Mouse (Mus musculus) heart, embryonic 11.5 days (tissue): ENCODE measurements around the gene Flii. TPM values are rescaled to one million over a fixed set of nuclear protein-coding genes. Genes with fewer than 3 reads are reported as not detected.

Experiments used
- ATAC-seq: fragments of 200-750 bp; cut with Nextera tagmentation; replicated peaks from 2 replicates; pipeline ENCODE4 v1.8.0; 2017; ENCODE audit warnings: moderate library complexity; ENCODE audit not compliant: insufficient number of reproducible peaks, low FRiP score, low TSS enrichment
- H3K27ac ChIP-seq: fragments of 300-500 bp; sonication (generic); 2 replicates; pipeline ENCODE4 v1.5.1; 2014; ENCODE audit warnings: mild to moderate bottlenecking, low read depth, low read length
- H3K27me3 ChIP-seq: fragments of 300-500 bp; sonication (generic); 2 replicates; pipeline ENCODE4 v1.6.1; 2014; ENCODE audit warnings: mild to moderate bottlenecking, low read length, mixed read lengths; ENCODE audit not compliant: control insufficient read depth, insufficient read depth
- H3K36me3 ChIP-seq: fragments of 300-500 bp; sonication (generic); 2 replicates; pipeline ENCODE4 v1.6.1; 2014; ENCODE audit warnings: mild to moderate bottlenecking, low read length, moderate library complexity, mixed read lengths; ENCODE audit not compliant: control insufficient read depth, insufficient read depth
- H3K4me1 ChIP-seq: fragments of 300-500 bp; sonication (generic); 2 replicates; pipeline ENCODE4 v1.6.1; 2014; ENCODE audit warnings: low read length; ENCODE audit not compliant: control insufficient read depth, insufficient read depth
- H3K4me2 ChIP-seq: fragments of 300-500 bp; sonication (generic); 2 replicates; pipeline ENCODE4 v1.6.1; 2014; ENCODE audit warnings: mild to moderate bottlenecking, moderate library complexity
- H3K4me3 ChIP-seq: fragments of 300-500 bp; sonication (generic); 2 replicates; pipeline ENCODE4 v1.5.1; 2014; ENCODE audit warnings: low read depth, low read length
- H3K9ac ChIP-seq: fragments of 300-500 bp; sonication (generic); 2 replicates; pipeline ENCODE4 v1.6.1; 2014; ENCODE audit warnings: mild to moderate bottlenecking, low read depth, low read length, moderate library complexity
- H3K9me3 ChIP-seq: fragments of 300-500 bp; sonication (generic); replicated peaks from 2 replicates; pipeline ENCODE4 v1.6.1; 2016; ENCODE audit warnings: low read length; ENCODE audit not compliant: control insufficient read depth
- WGBS: fragments of 180-500 bp; shearing (Covaris S2); extraction: QIAGEN DNeasy Blood & Tissue Kit; methylation state at CpG from one replicate; pipeline ENCODE4 v1.1.7; 2014; ENCODE audit not compliant: insufficient replicate concordance; 5-methylcytosine and 5-hydroxymethylcytosine counted together
- polyA plus RNA-seq: library from polyadenylated mRNA; unstranded; fragments of >200 nt; fragmentation: Nextera tagmentation; extraction: Ambion mirVana; gene quantifications from 2 replicates; pipeline ENCODE4 v1.2.1, GENCODE M21; 2014

The Flii gene
- polyA plus RNA-seq, 1 experiment from 2014 or later, result 63.6 TPM

- Histone ChIP-seq H3K4me1 (peaks cover 20% of the 10 kb centered on the region), H3K27ac (no peak overlapping the region), H3K9me3 (no peaks in the 10 kb centered on the region), H3K27me3 (no peaks in the 10 kb centered on the region), H3K4me3 (no peak overlapping the region), H3K4me2 (no peak overlapping the region), H3K9ac (no peak overlapping the region), H3K36me3 (peaks cover 30% of the 10 kb centered on the region)
- no peak for ATAC-seq
- WGBS, result 47% methylated on average over 4 of the region's 4 CpGs
Observed at GRCm38 (mm10) chr11:60703131-60703530, 23.9 kb downstream of the Flii start.

DNA sequence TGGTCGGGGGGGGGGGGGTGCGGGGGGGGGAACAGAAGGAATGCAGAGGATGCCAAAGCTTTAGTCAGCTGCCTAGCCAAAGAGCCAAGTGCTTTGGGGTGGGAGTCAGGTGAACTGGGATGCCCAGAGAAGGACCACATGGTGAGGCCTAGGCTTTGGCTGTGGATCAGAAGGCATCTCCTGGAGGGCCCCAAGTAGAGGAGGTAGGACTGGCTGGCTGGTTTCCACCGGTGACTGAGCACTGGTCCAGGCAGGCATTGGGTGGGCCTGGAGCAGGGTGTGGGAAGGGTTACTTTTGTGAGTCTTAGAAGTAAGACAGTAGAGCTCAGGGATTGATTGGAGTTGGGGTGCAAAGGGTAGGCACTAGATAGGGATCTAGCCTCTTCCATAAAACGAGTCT is 25.5 kb downstream of the Flii start:
- H3K4me3 ChIP-seq, result no peak overlapping the region
- no peak overlapping the region; the same call in 1 of the 2 replicates for H3K4me2 ChIP-seq
- peaks cover 17% of the 10 kb centered on the region for H3K36me3 ChIP-seq
- peaks cover 20% of the 10 kb centered on the region for H3K4me1 ChIP-seq
- H3K27me3 ChIP-seq, result no peaks in the 10 kb centered on the region
- ATAC-seq, result no peak
- 70% methylated on average over 4 of the region's 4 CpGs for WGBS
- no peaks in the 10 kb centered on the region for H3K9me3 ChIP-seq
- H3K9ac ChIP-seq, result no peak overlapping the region
- H3K27ac ChIP-seq, result no peak overlapping the region

- Histone ChIP-seq H3K27me3 (no peaks in the 10 kb centered on the region), H3K4me2 (peak overlapping the region; percentile 90), H3K27ac (peak overlapping the region; percentile 89; the same call in 1 of the 2 replicates), H3K9ac (peak overlapping the region; percentile 92), H3K4me1 (peaks cover 20% of the 10 kb centered on the region), H3K4me3 (peak overlapping the region; percentile 84), H3K36me3 (peaks cover 6% of the 10 kb centered on the region), H3K9me3 (no peaks in the 10 kb centered on the region)
- no peak for ATAC-seq
- WGBS, result 25% methylated on average over 12 of the region's 12 CpGs
Observed at GRCm38 (mm10) chr11:60700320-60701185, 26.5 kb downstream of the Flii start.

GRCm38 (mm10) chr11:60699524-60700075 is 27.5 kb downstream of the Flii start, which contains the start of gene Llgl1:
Llgl1 (plus strand) TSS chr11:60699723.
- H3K4me3 ChIP-seq, result peak within 1 kb of the TSS; percentile 84
- H3K9ac ChIP-seq, result peak within 1 kb of the TSS; percentile 92
- ATAC-seq, result peak; percentile 87
- H3K36me3 ChIP-seq, result peaks cover under 1% of the 10 kb centered on the region; the same call in 1 of the 2 replicates
- H3K27ac ChIP-seq, result peak within 1 kb of the TSS; percentile 89
- under 1% methylated on average over 64 of the region's 73 CpGs for WGBS
- peak within 1 kb of the TSS; percentile 90 for H3K4me2 ChIP-seq
- no peaks in the 10 kb centered on the region for H3K27me3 ChIP-seq
- peaks cover 20% of the 10 kb centered on the region for H3K4me1 ChIP-seq
- H3K9me3 ChIP-seq, result no peaks in the 10 kb centered on the region

- peak overlapping the region; percentile 90 for H3K4me2 ChIP-seq
- peaks cover 20% of the 10 kb centered on the region for H3K4me1 ChIP-seq
- H3K9me3 ChIP-seq, result no peaks in the 10 kb centered on the region
- peak; percentile 8; the same call in 1 of the 2 replicates for ATAC-seq
- WGBS, result 4% methylated on average over 22 of the region's 22 CpGs
- peak overlapping the region; percentile 92 for H3K9ac ChIP-seq
- peak overlapping the region; percentile 84 for H3K4me3 ChIP-seq
- H3K27ac ChIP-seq, result peak overlapping the region; percentile 89
- H3K27me3 ChIP-seq, result no peaks in the 10 kb centered on the region
- H3K36me3 ChIP-seq, result no peaks in the 10 kb centered on the region
Observed at GRCm38 (mm10) chr11:60698806-60699523, 28.1 kb downstream of the Flii start.

- Histone ChIP-seq H3K4me1 (peaks cover 15% of the 10 kb centered on the region), H3K9ac (no peak overlapping the region), H3K4me3 (no peak overlapping the region), H3K27me3 (no peaks in the 10 kb centered on the region), H3K27ac (no peak overlapping the region), H3K36me3 (no peaks in the 10 kb centered on the region), H3K4me2 (no peak overlapping the region), H3K9me3 (no peaks in the 10 kb centered on the region)
- ATAC-seq, result no peak
- 58% methylated on average over 2 of the region's 2 CpGs for WGBS
Observed at GRCm38 (mm10) chr11:60697561-60697960, 29.5 kb downstream of the Flii start.

- Histone ChIP-seq H3K9me3 (no peaks in the 10 kb centered on the region), H3K27ac (no peak overlapping the region), H3K36me3 (no peaks in the 10 kb centered on the region), H3K4me3 (no peak overlapping the region), H3K4me1 (peaks cover 12% of the 10 kb centered on the region), H3K27me3 (no peaks in the 10 kb centered on the region), H3K9ac (no peak overlapping the region), H3K4me2 (no peak overlapping the region)
- no peak for ATAC-seq
- 57% methylated on average over 1 of the region's 1 CpGs for WGBS
Observed at GRCm38 (mm10) chr11:60696165-60696564, 30.9 kb downstream of the Flii start.
